Mouse (Mus musculus) neural tube, embryonic 11.5 days (tissue): ENCODE results near the gene Ptprg. TPM values are rescaled to one million over a fixed set of nuclear protein-coding genes. Genes with fewer than 3 reads are reported as not detected.
A peak's percentile ranks its signal among the peaks of the same experiment; 100 is the strongest.

Source experiments
- ATAC-seq: fragments of 200-750 bp; cut with Nextera tagmentation; 2 replicates; pipeline ENCODE4 v1.8.0; 2017; ENCODE audit warnings: moderate number of reproducible peaks, mild to moderate bottlenecking, moderate TSS enrichment, moderate library complexity; ENCODE audit not compliant: insufficient read depth, low FRiP score, low TSS enrichment
- DNase-seq: peaks from one replicate; pipeline ENCODE4 v3.0.0-alpha.2; 2015; ENCODE audit warnings: low spot score
- H3K27ac ChIP-seq: fragments of 300-500 bp; sonication (generic); 2 replicates; pipeline ENCODE4 v1.5.1; 2014; ENCODE audit warnings: low read depth, mild to moderate bottlenecking, low read length
- H3K27me3 ChIP-seq: fragments of 300-500 bp; sonication (generic); 2 replicates; pipeline ENCODE4 v1.6.1; 2014; ENCODE audit warnings: mild to moderate bottlenecking, low read length, mixed read lengths; ENCODE audit not compliant: control insufficient read depth, insufficient read depth
- H3K36me3 ChIP-seq: fragments of 300-500 bp; sonication (generic); 2 replicates; pipeline ENCODE4 v1.6.1; 2014; ENCODE audit warnings: mild to moderate bottlenecking, low read length, moderate library complexity, mixed read lengths; ENCODE audit not compliant: control insufficient read depth, insufficient read depth
- H3K4me1 ChIP-seq: fragments of 300-500 bp; sonication (generic); 2 replicates; pipeline ENCODE4 v1.6.1; 2014; ENCODE audit warnings: low read length, mixed read lengths; ENCODE audit not compliant: control insufficient read depth, insufficient read depth
- H3K4me2 ChIP-seq: fragments of 300-500 bp; sonication (generic); 2 replicates; pipeline ENCODE4 v1.6.1; 2014; ENCODE audit warnings: low read depth, mild to moderate bottlenecking, moderate library complexity
- H3K4me3 ChIP-seq: fragments of 300-500 bp; sonication (generic); 2 replicates; pipeline ENCODE4 v1.5.1; 2014; ENCODE audit warnings: low read depth, low read length
- H3K9ac ChIP-seq: fragments of 300-500 bp; sonication (generic); 2 replicates; pipeline ENCODE4 v1.6.1; 2014; ENCODE audit warnings: mild to moderate bottlenecking, low read length
- H3K9me3 ChIP-seq: fragments of 300-500 bp; sonication (generic); 2 replicates; pipeline ENCODE4 v1.6.1; 2016; ENCODE audit warnings: low read length; ENCODE audit not compliant: control insufficient read depth
- WGBS: fragments of 180-500 bp; shearing (Covaris S2); extraction: QIAGEN DNeasy Blood & Tissue Kit; methylation state at CpG from one replicate; pipeline ENCODE4 v1.1.7; 2014; 5-methylcytosine and 5-hydroxymethylcytosine counted together
- polyA plus RNA-seq: library from polyadenylated mRNA; unstranded; fragments of >200 nt; fragmentation: Nextera tagmentation; extraction: Ambion mirVana; gene quantifications from 2 replicates; pipeline ENCODE4 v1.2.1, GENCODE M21; 2014

Ptprg gene
- polyA plus RNA-seq, 1 experiment from 2014 or later = 40.8 TPM

DNA sequence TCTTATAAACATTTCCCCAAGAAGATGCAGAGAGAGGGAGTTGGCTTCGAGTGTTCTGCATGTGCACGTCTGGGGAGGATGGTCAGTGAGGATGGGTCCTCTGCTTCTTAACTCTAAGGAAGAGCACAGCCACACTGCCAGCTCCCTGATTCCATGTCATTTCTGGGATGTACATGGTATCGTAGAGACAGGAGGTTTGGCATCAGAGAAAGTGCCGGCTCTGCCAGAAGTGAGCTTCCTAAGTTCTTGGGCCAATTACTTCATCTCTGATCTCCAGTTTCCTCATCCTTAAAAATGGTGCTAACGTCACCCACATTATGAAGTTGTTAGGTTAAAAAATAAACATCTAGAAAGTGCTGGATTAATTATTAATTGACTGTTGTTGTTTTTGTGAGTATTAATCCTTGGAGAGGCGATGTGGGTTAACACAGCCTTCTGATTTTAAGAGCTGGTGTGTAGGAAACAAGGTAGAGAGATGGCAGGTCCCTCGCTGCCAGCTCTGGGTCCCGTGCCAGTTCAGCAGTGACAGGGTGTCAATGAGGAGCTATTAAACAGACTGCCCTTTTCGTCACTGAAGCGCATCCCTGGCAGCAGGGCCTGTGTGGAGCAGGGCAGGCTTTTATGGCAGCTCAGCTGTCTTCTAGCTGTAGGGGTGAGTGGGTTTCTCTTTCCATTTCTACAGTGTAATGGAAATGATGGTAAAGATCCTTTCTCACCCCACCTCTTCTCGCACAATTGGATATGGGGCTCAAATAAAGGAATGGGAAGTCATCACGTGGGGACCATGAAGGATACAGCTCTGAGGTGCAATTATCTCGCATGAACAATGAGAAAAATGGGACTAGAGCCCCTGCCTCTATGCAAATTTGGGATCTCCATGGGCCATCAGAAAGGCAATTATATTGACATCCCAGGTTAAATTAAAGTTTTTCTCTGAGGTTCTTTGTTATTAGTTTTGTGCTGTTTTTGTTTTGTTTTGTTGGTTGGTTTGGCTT is 646.9 kb downstream of the Ptprg start:
- H3K27ac ChIP-seq = no peak overlapping the region
- H3K4me1 ChIP-seq = no peaks in the 10 kb centered on the region
- no peaks in the 10 kb centered on the region for H3K36me3 ChIP-seq
- H3K4me2 ChIP-seq = no peak overlapping the region
- WGBS = 62% methylated on average over 13 of the region's 13 CpGs
- no peak overlapping the region for H3K4me3 ChIP-seq
- no peak for DNase-seq
- no peaks in the 10 kb centered on the region for H3K9me3 ChIP-seq
- peak; percentile 46; the same call in 1 of the 2 replicates for ATAC-seq
- no peaks in the 10 kb centered on the region for H3K27me3 ChIP-seq
- no peak overlapping the region for H3K9ac ChIP-seq

- H3K27ac ChIP-seq = no peak overlapping the region
- H3K27me3 ChIP-seq = no peaks in the 10 kb centered on the region
- ATAC-seq = no peak
- H3K36me3 ChIP-seq = no peaks in the 10 kb centered on the region
- H3K9ac ChIP-seq = no peak overlapping the region
- H3K9me3 ChIP-seq = no peaks in the 10 kb centered on the region
- H3K4me3 ChIP-seq = no peak overlapping the region
- no peak overlapping the region for H3K4me2 ChIP-seq
- H3K4me1 ChIP-seq = no peaks in the 10 kb centered on the region
- WGBS = 69% methylated on average over 10 of the region's 10 CpGs
- no peak for DNase-seq
Observed at GRCm38 (mm10) chr14:12202214-12202613, 648.9 kb downstream of the Ptprg start.

GRCm38 (mm10) chr14:12203081-12203480 is 649.7 kb downstream of the Ptprg start:
- WGBS = 83% methylated on average over 7 of the region's 7 CpGs
- H3K4me3 ChIP-seq = no peak overlapping the region
- H3K9me3 ChIP-seq = no peaks in the 10 kb centered on the region
- H3K9ac ChIP-seq = no peak overlapping the region
- H3K4me2 ChIP-seq = no peak overlapping the region
- H3K27me3 ChIP-seq = no peaks in the 10 kb centered on the region
- no peaks in the 10 kb centered on the region for H3K4me1 ChIP-seq
- DNase-seq (peak; percentile 36), ATAC-seq (0 out of 2 replicates have a peak, but pooled peaks have one; percentile 42)
- no peaks in the 10 kb centered on the region for H3K36me3 ChIP-seq
- H3K27ac ChIP-seq = no peak overlapping the region

DNA sequence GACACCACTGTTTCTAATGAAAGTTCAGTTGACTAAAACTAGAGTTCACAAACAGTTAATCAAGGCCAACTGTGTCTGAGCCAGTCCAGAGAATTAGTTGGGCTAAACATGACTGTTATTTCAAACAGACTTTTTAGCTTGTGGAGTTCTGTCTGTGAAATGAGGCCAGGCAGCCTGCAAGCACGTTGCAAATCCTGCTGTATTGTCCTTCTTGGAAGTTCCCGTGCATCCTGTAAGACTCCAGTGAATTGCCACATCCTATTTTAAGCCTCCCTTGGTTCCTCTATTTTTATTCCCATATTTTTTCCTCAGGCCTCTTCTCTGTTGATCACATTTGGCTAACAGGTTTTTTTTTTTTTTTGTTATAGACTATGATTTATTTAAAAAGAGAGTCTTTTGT is 652.8 kb downstream of the Ptprg start:
- Histone ChIP-seq H3K9ac (no peak overlapping the region), H3K36me3 (no peaks in the 10 kb centered on the region), H3K4me3 (no peak overlapping the region), H3K9me3 (no peaks in the 10 kb centered on the region), H3K27me3 (no peaks in the 10 kb centered on the region), H3K27ac (no peak overlapping the region), H3K4me2 (no peak overlapping the region), H3K4me1 (no peaks in the 10 kb centered on the region)
- 81% methylated on average over 2 of the region's 2 CpGs for WGBS
- DNase-seq (no peak), ATAC-seq (no peak)

DNA sequence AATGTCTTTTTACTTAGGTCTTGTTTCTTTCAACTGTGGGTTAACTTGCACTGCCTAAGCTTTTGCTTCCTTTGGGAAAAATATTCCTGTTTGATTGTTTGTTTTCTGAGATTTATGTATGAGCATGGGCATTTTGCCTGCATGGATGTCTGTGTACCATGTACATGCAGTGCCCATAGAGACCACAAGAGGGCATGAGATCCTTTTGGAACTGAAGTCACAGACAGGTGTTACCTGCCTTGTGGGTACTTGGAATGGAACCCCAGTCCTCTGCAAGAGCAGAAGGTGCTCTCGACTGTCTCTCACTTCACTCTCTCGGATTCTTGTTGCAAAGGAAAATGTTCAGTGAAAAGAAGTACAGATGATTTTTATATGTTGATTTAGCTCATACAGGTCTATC is 655.2 kb downstream of the Ptprg start:
- ATAC-seq (no peak), DNase-seq (no peak)
- WGBS = 86% methylated on average over 2 of the region's 2 CpGs
- H3K27ac ChIP-seq = no peak overlapping the region
- no peak overlapping the region for H3K9ac ChIP-seq
- H3K4me1 ChIP-seq = no peaks in the 10 kb centered on the region
- H3K4me2 ChIP-seq = no peak overlapping the region
- no peaks in the 10 kb centered on the region for H3K27me3 ChIP-seq
- H3K36me3 ChIP-seq = no peaks in the 10 kb centered on the region
- H3K4me3 ChIP-seq = no peak overlapping the region
- H3K9me3 ChIP-seq = no peaks in the 10 kb centered on the region

- Histone ChIP-seq H3K4me2 (no peak overlapping the region), H3K27ac (no peak overlapping the region), H3K4me1 (no peaks in the 10 kb centered on the region), H3K9ac (no peak overlapping the region), H3K27me3 (no peaks in the 10 kb centered on the region), H3K36me3 (no peaks in the 10 kb centered on the region), H3K4me3 (no peak overlapping the region), H3K9me3 (no peaks in the 10 kb centered on the region)
- WGBS = 92% methylated on average over 16 of the region's 16 CpGs
- DNase-seq (no peak), ATAC-seq (no peak)
Observed at GRCm38 (mm10) chr14:12218544-12219150, 665.3 kb downstream of the Ptprg start.

DNA sequence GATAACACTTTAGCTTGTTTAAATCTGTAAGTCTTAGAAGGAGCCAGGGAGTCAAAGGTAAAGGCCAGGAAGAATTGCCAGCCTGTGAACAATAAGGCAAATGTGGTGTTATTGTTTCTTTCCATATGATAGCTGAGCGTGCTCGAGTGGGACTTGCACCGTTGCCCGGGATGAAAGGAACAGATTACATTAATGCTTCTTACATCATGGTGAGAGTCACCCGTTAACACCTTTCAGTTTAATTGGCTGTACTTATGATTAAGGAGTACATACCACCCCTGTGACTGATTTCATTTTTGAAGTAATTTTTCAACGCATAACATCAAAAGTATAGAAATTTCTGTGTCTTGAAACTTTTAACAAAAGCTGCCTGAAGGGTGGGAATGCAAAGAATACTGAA is 666.5 kb downstream of the Ptprg start:
- WGBS = 83% methylated on average over 6 of the region's 6 CpGs
- Histone ChIP-seq H3K9me3 (no peaks in the 10 kb centered on the region), H3K4me2 (no peak overlapping the region), H3K4me3 (no peak overlapping the region), H3K36me3 (no peaks in the 10 kb centered on the region), H3K4me1 (no peaks in the 10 kb centered on the region), H3K27me3 (no peaks in the 10 kb centered on the region), H3K9ac (no peak overlapping the region), H3K27ac (no peak overlapping the region)
- ATAC-seq (no peak), DNase-seq (no peak)

- Histone ChIP-seq H3K9ac (no peak overlapping the region), H3K27ac (no peak overlapping the region), H3K27me3 (no peaks in the 10 kb centered on the region), H3K4me3 (no peak overlapping the region), H3K9me3 (no peaks in the 10 kb centered on the region), H3K4me1 (no peaks in the 10 kb centered on the region), H3K4me2 (no peak overlapping the region), H3K36me3 (no peaks in the 10 kb centered on the region)
- 87% methylated on average over 8 of the region's 8 CpGs for WGBS
- DNase-seq (no peak), ATAC-seq (no peak)
Observed at GRCm38 (mm10) chr14:12220540-12220939, 667.2 kb downstream of the Ptprg start.

DNA sequence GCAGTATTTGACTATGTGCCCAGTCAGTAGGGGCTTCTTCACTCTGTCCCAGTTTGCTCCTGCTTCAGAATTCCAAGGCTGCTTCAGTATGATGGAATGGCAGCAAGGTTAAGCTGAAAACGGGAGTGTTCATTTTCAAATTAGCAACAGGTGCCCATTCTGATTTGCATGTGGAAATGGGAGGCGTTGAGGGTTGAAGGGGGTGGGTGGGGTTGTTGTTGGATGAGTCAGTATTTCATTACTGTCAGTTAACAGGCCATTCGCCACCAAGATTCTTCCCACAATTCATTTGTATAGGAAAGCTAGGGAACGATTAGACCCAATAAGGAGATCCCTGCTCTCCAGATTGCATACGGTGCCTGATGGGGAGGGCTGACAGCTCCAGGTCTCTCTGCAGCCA is 668.2 kb downstream of the Ptprg start:
- Histone ChIP-seq H3K4me1 (no peaks in the 10 kb centered on the region), H3K9ac (no peak overlapping the region), H3K27ac (no peak overlapping the region), H3K27me3 (no peaks in the 10 kb centered on the region), H3K9me3 (no peaks in the 10 kb centered on the region), H3K36me3 (no peaks in the 10 kb centered on the region), H3K4me2 (no peak overlapping the region), H3K4me3 (no peak overlapping the region)
- 78% methylated on average over 5 of the region's 5 CpGs for WGBS
- DNase-seq (no peak), ATAC-seq (no peak)
